Mouse (Mus musculus): ENCODE measurements around the gene Gm13289.
"Not testable (repeated sequence)": the region's sequence is repeated elsewhere in the genome, so short reads cannot be mapped to it uniquely, and the experiment has no call there.

- TF ChIP-seq CTCF (IDR thresholded peaks at IDR 0.05; ENCODE audit: insufficient read depth, low read length); POLR2A (IDR thresholded peaks at IDR 0.05; ENCODE audit: borderline replicate concordance, extremely low read depth, low read depth, low read length): not testable (repeated sequence)
Measured at GRCm38 (mm10) chr4:88805231-88805630, 28.5 kb downstream of the Gm13289 start, which contains the start of gene Gm13288.
